8 mouse cellular contexts compared by ENCODE assay signal in the genomic region with DNA sequence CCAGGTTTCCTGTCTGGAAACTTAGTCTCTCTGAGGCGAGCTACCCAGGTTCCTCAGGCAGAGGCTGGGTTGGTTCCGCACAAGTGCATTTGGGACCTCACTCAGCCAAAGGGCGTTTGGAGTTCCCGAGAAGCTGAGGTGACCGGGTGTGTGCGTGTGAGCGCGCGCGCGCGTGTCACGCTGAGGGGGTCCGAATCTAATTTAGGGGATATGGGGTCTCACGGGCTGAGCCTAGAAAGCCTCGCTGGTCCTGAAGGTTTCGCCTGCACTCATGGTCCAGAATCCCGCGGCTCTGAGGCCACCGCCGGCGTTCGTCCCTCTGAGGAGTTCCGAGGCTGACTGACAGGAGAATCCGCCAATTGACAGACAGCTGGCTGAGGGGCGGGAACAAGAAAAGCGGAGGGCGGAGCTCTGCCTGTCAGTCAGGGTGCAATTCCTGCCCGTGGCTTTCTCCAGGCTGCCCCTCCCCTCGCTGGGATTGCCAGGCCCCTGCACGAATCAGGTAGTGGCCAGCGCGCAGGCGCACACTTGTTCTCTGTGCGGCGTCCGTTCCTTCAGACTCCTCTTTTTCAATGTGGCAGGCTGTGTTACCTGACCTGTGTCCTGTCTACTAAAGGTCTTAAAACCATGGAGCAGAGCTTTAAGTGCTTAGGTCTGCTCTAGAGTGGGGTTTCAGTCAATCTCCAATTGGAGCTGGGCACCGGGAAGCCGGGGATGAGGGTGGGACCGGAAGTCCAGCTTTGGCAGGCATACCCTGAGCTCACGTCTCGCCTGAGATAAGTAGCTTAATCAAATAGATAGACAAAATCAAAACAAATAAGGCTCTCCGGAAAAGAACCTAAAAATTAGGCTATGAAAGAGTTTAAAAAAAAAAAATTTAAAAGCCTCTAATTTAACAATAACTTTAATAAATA. TPM values are rescaled to one million over a fixed set of nuclear protein-coding genes. Genes with fewer than 3 reads are reported as not detected.
DNase-seq lines count a peak whose midpoint lies in the region; ATAC-seq lines count a peak whose summit lies in the region.

Gene Prdm9, minus strand, starts transcription at position 341 of the 914 bp plus-strand sequence.

- H3K4me2 ChIP-seq in hindbrain, embryonic 16.5 days (ENCODE audit: low read length): peak within 1 kb of the TSS; percentile 97

- peak within 1 kb of the TSS; percentile 84 for H3K9ac ChIP-seq in hindbrain, embryonic 16.5 days (ENCODE audit: low read depth, low read length)

- WGBS in hindbrain, embryonic 16.5 days: under 1% methylated on average over 43 of the region's 43 CpGs
- under 1% methylated on average over 43 of the region's 43 CpGs for WGBS in macrophage (ENCODE audit: missing documents)

- no peaks in the 10 kb centered on the region for H3K27me3 ChIP-seq in hindbrain, embryonic 16.5 days (replicated peaks; ENCODE audit: control insufficient read depth, insufficient read depth, low read length)

- peak within 1 kb of the TSS; percentile 77 for H3K4me3 ChIP-seq in hindbrain, embryonic 16.5 days (ENCODE audit: low read length)
- peak within 1 kb of the TSS; percentile 78 for H3K4me3 ChIP-seq in macrophage (ENCODE audit: inconsistent target)

- no peaks in the 10 kb centered on the region for H3K79me2 ChIP-seq in macrophage (ENCODE audit: inconsistent target)

- no peaks in the 10 kb centered on the region for H3K36me3 ChIP-seq in hindbrain, embryonic 16.5 days (ENCODE audit: control insufficient read depth, insufficient read depth, low read length)
- H3K36me3 ChIP-seq in macrophage (ENCODE audit: inconsistent target): no peaks in the 10 kb centered on the region

- peak; percentile 93 for DNase-seq in WW6 (ENCODE audit: low read depth, low spot score)
- peak; percentile 100 for DNase-seq in cerebellum, postnatal 4 days (ENCODE audit: low spot score in 2 of 2)
- peak; percentile 100 for DNase-seq in gastrocnemius, adult 18-20 months (ENCODE audit: low spot score)
- peak; percentile 100 for DNase-seq in left cerebral cortex, adult 18-20 months (ENCODE audit: low spot score in 2 of 2)
- DNase-seq in right cerebral cortex, adult 18-20 months: peak; percentile 99
- peak; percentile 99 for DNase-seq in urinary bladder, postnatal 10 days (ENCODE audit: low spot score)

- peak; percentile 100 for ATAC-seq in hindbrain, embryonic 16.5 days

- H3K4me1 ChIP-seq in hindbrain, embryonic 16.5 days (ENCODE audit: control insufficient read depth, insufficient read depth, low read depth, low read length): peaks cover 5% of the 10 kb centered on the region

- peak within 1 kb of the TSS; percentile 97 for H3K27ac ChIP-seq in hindbrain, embryonic 16.5 days (ENCODE audit: low read depth, low read length)
- peak within 1 kb of the TSS; percentile 85 for H3K27ac ChIP-seq in macrophage

- no peaks in the 10 kb centered on the region for H3K9me3 ChIP-seq in hindbrain, embryonic 16.5 days (ENCODE audit: control insufficient read depth, low read length)

RNA-seq across cellular contexts. Expression of gene Prdm9, which starts in this region (rescaled TPM):
- total RNA-seq in gastrocnemius, adult 18-20 months (2021): 1 to 10 TPM; 2.2 to 3.0 TPM
- polyA plus RNA-seq in hindbrain, embryonic 16.5 days (2015; fragmentation: Nextera tagmentation; extraction: Ambion mirVana): 1.4 and 1.7 TPM in 2 replicates
- total RNA-seq in left cerebral cortex, adult 18-20 months (2021): 1 to 10 TPM; 3.1 to 3.3 TPM
- total RNA-seq in macrophage (2018; cell fraction: chromatin; rRNA removed): 10 to 100 TPM; 15.0 to 30.5 (median 23.0) TPM
- 1 to 10 TPM; 1.3 to 3.7 (median 2.1) TPM for total RNA-seq in macrophage (2018; cell fraction: cytosol; rRNA removed)
- total RNA-seq in macrophage (2018; cell fraction: nucleus; rRNA removed): 10 to 100 TPM in 21 of 26 experiments, 1 to 10 TPM in 5; 5.2 to 26.2 (median 14.0) TPM
- 1.9 to 3.2 TPM (median 3.1 TPM) in 3 replicates for polyA plus RNA-seq in macrophage (2018)

Comparison
In these comparisons a context has a peak if more than half of its experiments do, and no peak if none do; other contexts are left out.
1. Peak in every context shown above with its lines: DNase-seq, ATAC-seq, H3K4me3 ChIP-seq and H3K27ac ChIP-seq.